Mouse (Mus musculus) bone marrow, adult 2 months (tissue): ENCODE measurements around the gene 1700057G04Rik.
"Not testable (repeated sequence)": the region's sequence is repeated elsewhere in the genome, so short reads cannot be mapped to it uniquely, and the experiment has no call there.

Source experiments
- CTCF ChIP-seq: fragments of 200-500 bp; IDR thresholded peaks from 2 replicates; pipeline ENCODE4 v1.5.1; 2011; ENCODE audit warnings: low read length, control low read depth; ENCODE audit not compliant: control insufficient read depth, insufficient read depth
- POLR2A ChIP-seq: fragments of 200-500 bp; IDR thresholded peaks from 2 replicates; pipeline ENCODE4 v1.6.1; 2011; ENCODE audit warnings: low read depth, mild to moderate bottlenecking, control low read depth, low read length, borderline replicate concordance; ENCODE audit not compliant: control insufficient read depth

GRCm38 (mm10) chr9:92325936-92326335, 16.8 kb downstream of the 1700057G04Rik start:
- TF ChIP-seq CTCF, POLR2A: not testable (repeated sequence)
